ENCODE assay signal across 9 mouse cellular contexts in the genomic region with DNA sequence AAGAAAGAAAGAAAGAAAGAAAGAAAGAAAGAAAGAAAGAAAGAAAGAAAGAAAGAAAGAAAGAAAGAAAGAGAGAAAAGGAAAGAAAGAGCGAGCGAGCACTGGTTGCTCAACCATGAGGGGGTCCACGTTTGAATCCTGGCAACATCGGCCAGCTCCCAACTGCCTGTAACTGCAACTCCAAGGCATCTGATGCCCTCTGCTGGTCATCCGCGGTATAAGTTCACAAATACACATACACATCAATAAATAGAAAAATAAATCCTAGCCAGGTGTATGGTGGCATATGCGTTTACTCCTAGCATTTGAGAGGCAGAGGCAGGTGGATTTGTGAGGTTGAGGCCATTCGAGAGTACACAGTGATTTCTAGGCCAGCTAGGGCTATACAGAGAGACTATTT. TPM values are rescaled to one million over a fixed set of nuclear protein-coding genes. Genes with fewer than 3 reads are reported as not detected.
DNase-seq lines count a peak whose midpoint lies in the region; ATAC-seq lines count a peak whose summit lies in the region.
"Had no signal": no experiment of that assay in that cellular context is flagged by ENCODE, and none has a peak within 500 bp of the region (broad histone marks: within the 10 kb centered on the region; RNA-seq: fewer than 3 reads in every experiment).

No protein-coding gene starts in this region.

- 56% methylated on average over 8 of the region's 8 CpGs for WGBS in forebrain, embryonic 11.5 days
- 47% methylated on average over 8 of the region's 8 CpGs for WGBS in forebrain, embryonic 13.5 days
- 57% methylated on average over 8 of the region's 8 CpGs for WGBS in midbrain, embryonic 14.5 days
- WGBS in midbrain, embryonic 13.5 days: 50% methylated on average over 8 of the region's 8 CpGs

- H3K36me3 ChIP-seq in forebrain, embryonic 11.5 days (ENCODE audit: control insufficient read depth, insufficient read depth, low read length): no peaks in the 10 kb centered on the region
- peaks cover 54% of the 10 kb centered on the region for H3K36me3 ChIP-seq in forebrain, embryonic 13.5 days (ENCODE audit: poor library complexity, severe bottlenecking)
- H3K36me3 ChIP-seq in midbrain, embryonic 14.5 days (ENCODE audit: control insufficient read depth, insufficient read depth, low read length): peaks cover 35% of the 10 kb centered on the region
- H3K36me3 ChIP-seq in midbrain, embryonic 13.5 days: peaks cover 48% of the 10 kb centered on the region

- H3K9ac ChIP-seq in forebrain, embryonic 11.5 days (ENCODE audit: low read length): no peak overlapping the region
- H3K9ac ChIP-seq in forebrain, embryonic 13.5 days: no peak overlapping the region
- no peak overlapping the region for H3K9ac ChIP-seq in midbrain, embryonic 14.5 days (replicated peaks; ENCODE audit: low read length)
- no peak overlapping the region for H3K9ac ChIP-seq in midbrain, embryonic 13.5 days (replicated peaks)

- H3K4me2 ChIP-seq in forebrain, embryonic 11.5 days (ENCODE audit: low read depth, low read length, severe bottlenecking): no peak overlapping the region
- H3K4me2 ChIP-seq in forebrain, embryonic 13.5 days: no peak overlapping the region
- no peak overlapping the region for H3K4me2 ChIP-seq in midbrain, embryonic 14.5 days (ENCODE audit: low read length)
- no peak overlapping the region for H3K4me2 ChIP-seq in midbrain, embryonic 13.5 days (replicated peaks)

- peak; percentile 72 for DNase-seq in forebrain, embryonic 11.5 days (ENCODE audit: low spot score)
- peak; percentile 62 for DNase-seq in midbrain, embryonic 14.5 days
- peak; percentile 63 to 68 for DNase-seq in adrenal gland, postnatal 36 days
- DNase-seq in kidney, adult 9 months: peak; percentile 79

- H3K4me3 ChIP-seq in forebrain, embryonic 11.5 days (ENCODE audit: low read depth, low read length): no peak overlapping the region
- no peak overlapping the region for H3K4me3 ChIP-seq in forebrain, embryonic 13.5 days
- H3K4me3 ChIP-seq in midbrain, embryonic 14.5 days (replicated peaks; ENCODE audit: low read depth, low read length): no peak overlapping the region
- no peak overlapping the region for H3K4me3 ChIP-seq in midbrain, embryonic 13.5 days (replicated peaks)

- H3K27ac ChIP-seq in forebrain, embryonic 11.5 days (ENCODE audit: low read depth, low read length): no peak overlapping the region
- H3K27ac ChIP-seq in forebrain, embryonic 13.5 days: no peak overlapping the region
- H3K27ac ChIP-seq in midbrain, embryonic 14.5 days (replicated peaks; ENCODE audit: low read depth, low read length): no peak overlapping the region
- H3K27ac ChIP-seq in midbrain, embryonic 13.5 days: no peak overlapping the region

- ATAC-seq in forebrain, embryonic 11.5 days (replicated peaks; ENCODE audit: low FRiP score): no peak
- no peak for ATAC-seq in forebrain, embryonic 13.5 days
- no peak for ATAC-seq in midbrain, embryonic 14.5 days (ENCODE audit: low FRiP score, low TSS enrichment)
- no peak for ATAC-seq in midbrain, embryonic 13.5 days
- 0 out of 2 replicates have a peak, but pooled peaks have one; percentile 28 for ATAC-seq in monocyte, adult 5-6 weeks (replicated peaks; ENCODE audit: insufficient number of reproducible peaks, low FRiP score, low TSS enrichment, poor library complexity, severe bottlenecking)
- no peak for ATAC-seq in inflammation-experienced regulatory T-cells, adult 6 months

- H3K27me3 ChIP-seq in forebrain, embryonic 11.5 days (ENCODE audit: control insufficient read depth, insufficient read depth, low read length): no peaks in the 10 kb centered on the region
- no peaks in the 10 kb centered on the region for H3K27me3 ChIP-seq in forebrain, embryonic 13.5 days
- H3K27me3 ChIP-seq in midbrain, embryonic 14.5 days (ENCODE audit: control insufficient read depth, insufficient read depth, low read length): no peaks in the 10 kb centered on the region
- no peaks in the 10 kb centered on the region for H3K27me3 ChIP-seq in midbrain, embryonic 13.5 days

- no peaks in the 10 kb centered on the region for H3K4me1 ChIP-seq in forebrain, embryonic 11.5 days (replicated peaks; ENCODE audit: control insufficient read depth, insufficient read depth, low read length)
- peaks cover 7% of the 10 kb centered on the region for H3K4me1 ChIP-seq in forebrain, embryonic 13.5 days
- H3K4me1 ChIP-seq in midbrain, embryonic 14.5 days (ENCODE audit: control insufficient read depth, insufficient read depth, low read length): peaks cover 4% of the 10 kb centered on the region; the same call in 1 of the 2 replicates
- H3K4me1 ChIP-seq in midbrain, embryonic 13.5 days (replicated peaks): peaks cover 7% of the 10 kb centered on the region

- no peaks in the 10 kb centered on the region for H3K9me3 ChIP-seq in forebrain, embryonic 11.5 days (ENCODE audit: control insufficient read depth, low read length)
- H3K9me3 ChIP-seq in forebrain, embryonic 13.5 days (replicated peaks): no peaks in the 10 kb centered on the region
- H3K9me3 ChIP-seq in midbrain, embryonic 14.5 days (ENCODE audit: control insufficient read depth, low read length): no peaks in the 10 kb centered on the region
- H3K9me3 ChIP-seq in midbrain, embryonic 13.5 days: no peaks in the 10 kb centered on the region

RNA-seq across cellular contexts. Expression of a gene that starts 7.8 kb away (rescaled TPM):
- polyA plus RNA-seq in forebrain, embryonic 11.5 days (2014; fragmentation: Nextera tagmentation; extraction: Ambion mirVana): 0.69 and 0.77 TPM in 2 replicates
- 0.38 and 0.46 TPM in 2 replicates for polyA plus RNA-seq in forebrain, embryonic 13.5 days (2015; fragmentation: Nextera tagmentation; extraction: Ambion mirVana)
- 0.28 and 0.55 TPM in 2 replicates for polyA plus RNA-seq in midbrain, embryonic 14.5 days (2014; fragmentation: Nextera tagmentation; extraction: Ambion mirVana)
- 0.21 and 0.69 TPM in 2 replicates for polyA plus RNA-seq in midbrain, embryonic 13.5 days (2015; fragmentation: Nextera tagmentation; extraction: Ambion mirVana)
- total RNA-seq in adrenal gland, postnatal 36 days (2021): 1 to 10 TPM; 1.5 TPM
- total RNA-seq in monocyte, adult 5-6 weeks (2017): 124 to 141 TPM (median 133 TPM) in 3 replicates
- polyA plus RNA-seq in inflammation-experienced regulatory T-cells, adult 6 months (2017; shearing (Covaris generic)): 1 to 10 TPM in 1 of 3 experiments, under 1 TPM in 1, not detected in 1; 0.23 to 2.3 TPM

RNA-seq across cellular contexts. Expression of a gene that starts 8.7 kb away (rescaled TPM):
- 22.8 and 23.0 TPM in 2 replicates for polyA plus RNA-seq in forebrain, embryonic 11.5 days (2014; fragmentation: Nextera tagmentation; extraction: Ambion mirVana)
- 26.3 and 30.8 TPM in 2 replicates for polyA plus RNA-seq in forebrain, embryonic 13.5 days (2015; fragmentation: Nextera tagmentation; extraction: Ambion mirVana)
- 26.5 and 27.7 TPM in 2 replicates for polyA plus RNA-seq in midbrain, embryonic 14.5 days (2014; fragmentation: Nextera tagmentation; extraction: Ambion mirVana)
- polyA plus RNA-seq in midbrain, embryonic 13.5 days (2015; fragmentation: Nextera tagmentation; extraction: Ambion mirVana): 27.7 and 28.8 TPM in 2 replicates
- 10 to 100 TPM; 34.8 to 40.0 TPM for total RNA-seq in adrenal gland, postnatal 36 days (2021)
- total RNA-seq in monocyte, adult 5-6 weeks (2017): 74.9 to 128 TPM (median 92.8 TPM) in 3 replicates
- 10 to 100 TPM; 25.2 to 57.9 (median 51.4) TPM for polyA plus RNA-seq in inflammation-experienced regulatory T-cells, adult 6 months (2017; shearing (Covaris generic))

RNA-seq across cellular contexts. Expression of a gene that starts 10.7 kb away (rescaled TPM):
- polyA plus RNA-seq in forebrain, embryonic 11.5 days (2014; fragmentation: Nextera tagmentation; extraction: Ambion mirVana): 175 and 184 TPM in 2 replicates
- 209 and 212 TPM in 2 replicates for polyA plus RNA-seq in forebrain, embryonic 13.5 days (2015; fragmentation: Nextera tagmentation; extraction: Ambion mirVana)
- polyA plus RNA-seq in midbrain, embryonic 14.5 days (2014; fragmentation: Nextera tagmentation; extraction: Ambion mirVana): 171 and 174 TPM in 2 replicates
- 207 and 213 TPM in 2 replicates for polyA plus RNA-seq in midbrain, embryonic 13.5 days (2015; fragmentation: Nextera tagmentation; extraction: Ambion mirVana)
- 100 to 1,000 TPM; 243 to 301 TPM for total RNA-seq in adrenal gland, postnatal 36 days (2021)
- 127 to 175 TPM (median 140 TPM) in 3 replicates for total RNA-seq in monocyte, adult 5-6 weeks (2017)
- polyA plus RNA-seq in inflammation-experienced regulatory T-cells, adult 6 months (2017; shearing (Covaris generic)): 100 to 1,000 TPM; 219 to 232 (median 230) TPM

RNA-seq across cellular contexts. Expression of a gene that starts 17.8 kb away (rescaled TPM):
- polyA plus RNA-seq in forebrain, embryonic 11.5 days (2014; fragmentation: Nextera tagmentation; extraction: Ambion mirVana): not detected in 2 replicates
- polyA plus RNA-seq in forebrain, embryonic 13.5 days (2015; fragmentation: Nextera tagmentation; extraction: Ambion mirVana): not detected in 2 replicates
- polyA plus RNA-seq in midbrain, embryonic 14.5 days (2014; fragmentation: Nextera tagmentation; extraction: Ambion mirVana): not detected in 2 replicates
- not detected in 2 replicates for polyA plus RNA-seq in midbrain, embryonic 13.5 days (2015; fragmentation: Nextera tagmentation; extraction: Ambion mirVana)
- not detected for total RNA-seq in adrenal gland, postnatal 36 days (2021)
- total RNA-seq in monocyte, adult 5-6 weeks (2017): 8.3 to 10.4 TPM (median 9.8 TPM) in 3 replicates
- not detected for polyA plus RNA-seq in inflammation-experienced regulatory T-cells, adult 6 months (2017; shearing (Covaris generic))
- total RNA-seq: layer of hippocampus, adult 18-20 months had no signal

RNA-seq across cellular contexts. Expression of a gene that starts 53.7 kb away (rescaled TPM):
- 1.6 and 3.2 TPM in 2 replicates for polyA plus RNA-seq in forebrain, embryonic 11.5 days (2014; fragmentation: Nextera tagmentation; extraction: Ambion mirVana)
- polyA plus RNA-seq in forebrain, embryonic 13.5 days (2015; fragmentation: Nextera tagmentation; extraction: Ambion mirVana): 2.1 and 2.5 TPM in 2 replicates
- 0.84 and 5.8 TPM in 2 replicates for polyA plus RNA-seq in midbrain, embryonic 14.5 days (2014; fragmentation: Nextera tagmentation; extraction: Ambion mirVana)
- 4.8 and 7.6 TPM in 2 replicates for polyA plus RNA-seq in midbrain, embryonic 13.5 days (2015; fragmentation: Nextera tagmentation; extraction: Ambion mirVana)
- 10 to 100 TPM; 20.8 to 27.0 TPM for total RNA-seq in adrenal gland, postnatal 36 days (2021)
- total RNA-seq in monocyte, adult 5-6 weeks (2017): 212 to 314 TPM (median 272 TPM) in 3 replicates
- 1 to 10 TPM in 1 of 3 experiments, not detected in 2; 2.2 TPM for polyA plus RNA-seq in inflammation-experienced regulatory T-cells, adult 6 months (2017; shearing (Covaris generic))
